Mouse (Mus musculus): ENCODE results near the gene Itpr1. TPM values are rescaled to one million over a fixed set of nuclear protein-coding genes. Genes with fewer than 3 reads are reported as not detected.

Gene Itpr1
- polyA plus RNA-seq, 1 experiment: 42.5 TPM

DNA sequence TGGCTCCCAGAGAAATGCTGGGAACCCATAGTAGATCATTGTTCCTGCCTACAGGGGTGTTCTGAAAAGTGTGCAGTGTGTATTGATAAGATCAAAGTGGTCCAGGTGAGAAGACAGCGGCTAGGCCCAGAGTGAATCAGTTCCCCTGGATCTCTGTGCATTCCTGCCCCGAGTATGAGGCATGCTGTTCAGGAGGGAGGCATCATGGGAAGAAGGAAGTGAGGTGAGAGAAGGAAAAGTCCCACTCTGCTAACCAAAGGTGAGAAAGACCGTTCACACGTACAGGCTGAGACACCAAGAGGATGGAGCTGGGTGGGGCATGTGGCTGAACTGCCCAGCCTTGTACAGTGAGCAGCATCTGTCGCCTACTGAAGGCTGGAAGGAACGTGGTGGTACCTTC, 327.5 kb downstream of the Itpr1 start:
- no peak for TF ChIP-seq EP300 (IDR thresholded peaks at IDR 0.05; ENCODE audit: insufficient read depth, low read depth, low read length)
- no peak for TF ChIP-seq POLR2A (IDR thresholded peaks at IDR 0.05; ENCODE audit: insufficient read depth, low read length)
- TF ChIP-seq CTCF (IDR thresholded peaks at IDR 0.05; ENCODE audit: low read depth, low read length): no peak
- no peaks in the 10 kb centered on the region for H3K4me1 ChIP-seq (ENCODE audit: control insufficient read depth, insufficient read depth, low read length)
- no peak overlapping the region for H3K27ac ChIP-seq (ENCODE audit: insufficient read depth, low read length)
- H3K9me3 ChIP-seq (replicated peaks; ENCODE audit: control insufficient read depth, insufficient read depth, low read length, poor library complexity, severe bottlenecking): no peaks in the 10 kb centered on the region
- peaks cover 2% of the 10 kb centered on the region; the same call in 1 of the 2 replicates for H3K36me3 ChIP-seq (ENCODE audit: control insufficient read depth, insufficient read depth, low read length, poor library complexity, severe bottlenecking)
- no peaks in the 10 kb centered on the region for H3K27me3 ChIP-seq (ENCODE audit: control insufficient read depth, insufficient read depth, low read length, poor library complexity, severe bottlenecking)
- H3K9ac ChIP-seq (ENCODE audit: low read depth, poor library complexity, severe bottlenecking): no peak overlapping the region
- no peak overlapping the region for H3K4me3 ChIP-seq (ENCODE audit: low read depth, low read length)

DNA sequence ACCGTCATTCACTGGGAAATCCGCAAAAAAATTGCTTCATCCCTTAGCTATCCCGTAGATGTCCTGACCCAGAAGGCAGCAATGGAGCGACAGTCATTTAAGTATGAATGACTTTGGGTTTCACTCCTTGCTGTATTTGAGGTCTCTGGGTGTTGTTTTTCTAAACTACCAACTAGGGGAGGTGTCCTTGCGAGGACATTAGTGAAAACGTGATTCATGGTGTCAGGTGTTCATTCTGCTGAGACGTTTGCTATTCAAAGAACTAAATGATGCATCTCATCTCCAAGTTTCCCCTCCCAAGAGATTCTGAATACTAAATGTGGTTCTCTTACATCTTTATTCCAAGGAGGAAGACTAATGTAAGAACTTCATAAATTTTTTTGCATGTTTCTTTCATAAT, 332.0 kb downstream of the Itpr1 start:
- Histone ChIP-seq H3K36me3 (ENCODE audit: control insufficient read depth, insufficient read depth, low read length, poor library complexity, severe bottlenecking) (peaks cover 2% of the 10 kb centered on the region; the same call in 1 of the 2 replicates), H3K9me3 (replicated peaks; ENCODE audit: control insufficient read depth, insufficient read depth, low read length, poor library complexity, severe bottlenecking) (no peaks in the 10 kb centered on the region), H3K4me3 (ENCODE audit: low read depth, low read length) (no peak overlapping the region), H3K27me3 (ENCODE audit: control insufficient read depth, insufficient read depth, low read length, poor library complexity, severe bottlenecking) (no peaks in the 10 kb centered on the region), H3K9ac (ENCODE audit: low read depth, poor library complexity, severe bottlenecking) (no peak overlapping the region), H3K4me1 (ENCODE audit: control insufficient read depth, insufficient read depth, low read length) (no peaks in the 10 kb centered on the region), H3K27ac (ENCODE audit: insufficient read depth, low read length) (no peak overlapping the region)
- TF ChIP-seq EP300 (IDR thresholded peaks at IDR 0.05; ENCODE audit: insufficient read depth, low read depth, low read length) (no peak), POLR2A (IDR thresholded peaks at IDR 0.05; ENCODE audit: insufficient read depth, low read length) (no peak), CTCF (IDR thresholded peaks at IDR 0.05; ENCODE audit: low read depth, low read length) (no peak)

GRCm38 (mm10) chr6:108545464-108545863, 332.6 kb downstream of the Itpr1 start:
- H3K4me1 ChIP-seq (ENCODE audit: control insufficient read depth, insufficient read depth, low read length): no peaks in the 10 kb centered on the region
- H3K9me3 ChIP-seq (replicated peaks; ENCODE audit: control insufficient read depth, insufficient read depth, low read length, poor library complexity, severe bottlenecking): no peaks in the 10 kb centered on the region
- TF ChIP-seq EP300 (IDR thresholded peaks at IDR 0.05; ENCODE audit: insufficient read depth, low read depth, low read length) (no peak), POLR2A (IDR thresholded peaks at IDR 0.05; ENCODE audit: insufficient read depth, low read length) (no peak), CTCF (IDR thresholded peaks at IDR 0.05; ENCODE audit: low read depth, low read length) (no peak)

GRCm38 (mm10) chr6:108548413-108548812, 335.5 kb downstream of the Itpr1 start:
- Histone ChIP-seq H3K27ac (ENCODE audit: insufficient read depth, low read length) (no peak overlapping the region), H3K4me1 (ENCODE audit: control insufficient read depth, insufficient read depth, low read length) (no peaks in the 10 kb centered on the region), H3K4me3 (ENCODE audit: low read depth, low read length) (no peak overlapping the region), H3K27me3 (ENCODE audit: control insufficient read depth, insufficient read depth, low read length, poor library complexity, severe bottlenecking) (no peaks in the 10 kb centered on the region), H3K9me3 (replicated peaks; ENCODE audit: control insufficient read depth, insufficient read depth, low read length, poor library complexity, severe bottlenecking) (no peaks in the 10 kb centered on the region), H3K36me3 (ENCODE audit: control insufficient read depth, insufficient read depth, low read length, poor library complexity, severe bottlenecking) (no peaks in the 10 kb centered on the region; the same call in 1 of the 2 replicates), H3K9ac (ENCODE audit: low read depth, poor library complexity, severe bottlenecking) (no peak overlapping the region)
- TF ChIP-seq EP300 (IDR thresholded peaks at IDR 0.05; ENCODE audit: insufficient read depth, low read depth, low read length) (no peak), CTCF (IDR thresholded peaks at IDR 0.05; ENCODE audit: low read depth, low read length) (no peak), POLR2A (IDR thresholded peaks at IDR 0.05; ENCODE audit: insufficient read depth, low read length) (no peak)

More at GRCm38 (mm10) chr6:108545464-108545863, 332.6 kb downstream of the Itpr1 start:
- Histone ChIP-seq H3K9ac (ENCODE audit: low read depth, poor library complexity, severe bottlenecking) (no peak overlapping the region), H3K27me3 (ENCODE audit: control insufficient read depth, insufficient read depth, low read length, poor library complexity, severe bottlenecking) (no peaks in the 10 kb centered on the region), H3K36me3 (ENCODE audit: control insufficient read depth, insufficient read depth, low read length, poor library complexity, severe bottlenecking) (peaks cover 2% of the 10 kb centered on the region; the same call in 1 of the 2 replicates), H3K27ac (ENCODE audit: insufficient read depth, low read length) (no peak overlapping the region), H3K4me3 (ENCODE audit: low read depth, low read length) (no peak overlapping the region)

GRCm38 (mm10) chr6:108549495-108549935, 336.6 kb downstream of the Itpr1 start:
- no peaks in the 10 kb centered on the region for H3K27me3 ChIP-seq (ENCODE audit: control insufficient read depth, insufficient read depth, low read length, poor library complexity, severe bottlenecking)
- no peak overlapping the region for H3K27ac ChIP-seq (ENCODE audit: insufficient read depth, low read length)
- H3K9me3 ChIP-seq (replicated peaks; ENCODE audit: control insufficient read depth, insufficient read depth, low read length, poor library complexity, severe bottlenecking): no peaks in the 10 kb centered on the region
- no peak for TF ChIP-seq EP300 (IDR thresholded peaks at IDR 0.05; ENCODE audit: insufficient read depth, low read depth, low read length)
- TF ChIP-seq POLR2A (IDR thresholded peaks at IDR 0.05; ENCODE audit: insufficient read depth, low read length): no peak
- no peak for TF ChIP-seq CTCF (IDR thresholded peaks at IDR 0.05; ENCODE audit: low read depth, low read length)
- H3K4me1 ChIP-seq (ENCODE audit: control insufficient read depth, insufficient read depth, low read length): no peaks in the 10 kb centered on the region
- no peaks in the 10 kb centered on the region; the same call in 1 of the 2 replicates for H3K36me3 ChIP-seq (ENCODE audit: control insufficient read depth, insufficient read depth, low read length, poor library complexity, severe bottlenecking)
- H3K9ac ChIP-seq (ENCODE audit: low read depth, poor library complexity, severe bottlenecking): no peak overlapping the region
- H3K4me3 ChIP-seq (ENCODE audit: low read depth, low read length): no peak overlapping the region

GRCm38 (mm10) chr6:108551725-108552620, 339.1 kb downstream of the Itpr1 start:
- no peak for TF ChIP-seq EP300 (IDR thresholded peaks at IDR 0.05; ENCODE audit: insufficient read depth, low read depth, low read length)
- TF ChIP-seq CTCF (IDR thresholded peaks at IDR 0.05; ENCODE audit: low read depth, low read length): no peak
- no peak overlapping the region for H3K27ac ChIP-seq (ENCODE audit: insufficient read depth, low read length)
- no peaks in the 10 kb centered on the region for H3K9me3 ChIP-seq (replicated peaks; ENCODE audit: control insufficient read depth, insufficient read depth, low read length, poor library complexity, severe bottlenecking)
- H3K36me3 ChIP-seq (ENCODE audit: control insufficient read depth, insufficient read depth, low read length, poor library complexity, severe bottlenecking): no peaks in the 10 kb centered on the region; the same call in 1 of the 2 replicates
- no peak overlapping the region for H3K9ac ChIP-seq (ENCODE audit: low read depth, poor library complexity, severe bottlenecking)
- no peak overlapping the region for H3K4me3 ChIP-seq (ENCODE audit: low read depth, low read length)
- H3K27me3 ChIP-seq (ENCODE audit: control insufficient read depth, insufficient read depth, low read length, poor library complexity, severe bottlenecking): no peaks in the 10 kb centered on the region
- H3K4me1 ChIP-seq (ENCODE audit: control insufficient read depth, insufficient read depth, low read length): no peaks in the 10 kb centered on the region

All from ES-Bruce4 (cell line).